Mouse (Mus musculus) C2C12 (cell line): ENCODE results near the gene Capn9. TPM values are rescaled to one million over a fixed set of nuclear protein-coding genes. Genes with fewer than 3 reads are reported as not detected.

Experiments
- H3K27me3 ChIP-seq: one replicate; pipeline ENCODE4 v1.6.1; 2011; ENCODE audit not compliant: control insufficient read depth, insufficient read depth, insufficient read length
- H3K36me3 ChIP-seq: one replicate; pipeline ENCODE4 v1.6.1; 2011; ENCODE audit not compliant: control insufficient read depth, insufficient read depth
- H3K4me3 ChIP-seq: one replicate; pipeline ENCODE4 v1.5.1; 2011; ENCODE audit warnings: mild to moderate bottlenecking, control low read depth; ENCODE audit not compliant: poor library complexity, insufficient read depth, severe bottlenecking
- H3K79me2 ChIP-seq: one replicate; pipeline ENCODE4 v1.6.1; 2011; ENCODE audit not compliant: control insufficient read depth, insufficient read depth
- H3K79me3 ChIP-seq: one replicate; pipeline ENCODE4 v1.6.1; 2011; ENCODE audit warnings: low read depth, control low read depth
- H3ac ChIP-seq: one replicate; pipeline ENCODE3; 2011; ENCODE audit warnings: low read depth; ENCODE audit not compliant: control insufficient read depth, insufficient read length
- CEBPB ChIP-seq: IDR thresholded peaks from one replicate; pipeline ENCODE4 v1.6.1; 2011; ENCODE audit warnings: low read depth, mild to moderate bottlenecking, control low read depth, moderate library complexity
- CTCF ChIP-seq: IDR thresholded peaks from one replicate; pipeline ENCODE4 v1.5.1; 2011; ENCODE audit not compliant: control insufficient read depth, insufficient read depth, insufficient read length
- FOSL1 ChIP-seq: IDR thresholded peaks from one replicate; pipeline ENCODE4 v1.8.0; 2011; ENCODE audit warnings: mild to moderate bottlenecking, low read length; ENCODE audit not compliant: poor library complexity, insufficient read depth, severe bottlenecking
- MAX ChIP-seq: IDR thresholded peaks from one replicate; pipeline ENCODE4 v1.6.1; 2011; ENCODE audit warnings: mild to moderate bottlenecking, control low read depth
- MYOD1 ChIP-seq: IDR thresholded peaks from one replicate; pipeline ENCODE4 v1.6.1; 2011; ENCODE audit warnings: low read depth; ENCODE audit not compliant: control insufficient read depth, insufficient read length
- MYOG ChIP-seq: IDR thresholded peaks from one replicate; pipeline ENCODE4 v1.6.1; 2011; ENCODE audit not compliant: control insufficient read depth, insufficient read length; ENCODE audit errors: extremely low read depth
- USF1 ChIP-seq: IDR thresholded peaks from one replicate; pipeline ENCODE4 v1.6.1; 2011; ENCODE audit warnings: low read depth, mild to moderate bottlenecking, control low read depth, moderate library complexity
- polyA plus RNA-seq: library from polyadenylated mRNA; unstranded; fragments of >200 nt; fragmentation: generic; extraction: Trizol; gene quantifications from one replicate; pipeline ENCODE4 v1.2.1, GENCODE M21; 2012; ENCODE audit warnings: missing spikeins

Capn9 gene
- polyA plus RNA-seq, 1 experiment = not detected

- no peaks in the 10 kb centered on the region for H3K27me3 ChIP-seq
- H3K79me3 ChIP-seq = no peaks in the 10 kb centered on the region
- no peak overlapping the region for H3K4me3 ChIP-seq
- no peak overlapping the region for H3ac ChIP-seq
- no peak for TF ChIP-seq USF1
- TF ChIP-seq FOSL1 = no peak
- TF ChIP-seq MYOD1 = no peak
- no peak for TF ChIP-seq CTCF
- TF ChIP-seq MAX = no peak
- TF ChIP-seq MYOG = no peak
- TF ChIP-seq CEBPB = no peak
- no peaks in the 10 kb centered on the region for H3K79me2 ChIP-seq
- H3K36me3 ChIP-seq = peaks cover 42% of the 10 kb centered on the region
Observed at GRCm38 (mm10) chr8:124547269-124547668, 28.6 kb upstream of the Capn9 start.

- H3K4me3 ChIP-seq = no peak overlapping the region
- H3ac ChIP-seq = no peak overlapping the region
- H3K79me3 ChIP-seq = no peaks in the 10 kb centered on the region
- H3K79me2 ChIP-seq = no peaks in the 10 kb centered on the region
- no peaks in the 10 kb centered on the region for H3K27me3 ChIP-seq
- peaks cover 47% of the 10 kb centered on the region for H3K36me3 ChIP-seq
- TF ChIP-seq CTCF = no peak
Observed at GRCm38 (mm10) chr8:124548187-124548586, 27.7 kb upstream of the Capn9 start.

GRCm38 (mm10) chr8:124551011-124551661, 24.8 kb upstream of the Capn9 start:
- H3K79me2 ChIP-seq = no peaks in the 10 kb centered on the region
- H3ac ChIP-seq = no peak overlapping the region
- H3K4me3 ChIP-seq = no peak overlapping the region
- no peaks in the 10 kb centered on the region for H3K79me3 ChIP-seq
- peaks cover 42% of the 10 kb centered on the region for H3K36me3 ChIP-seq
- no peaks in the 10 kb centered on the region for H3K27me3 ChIP-seq
- no peak for TF ChIP-seq MYOG
- TF ChIP-seq CTCF = no peak
- no peak for TF ChIP-seq MAX
- TF ChIP-seq CEBPB = no peak
- TF ChIP-seq MYOD1 = no peak
- TF ChIP-seq FOSL1 = no peak
- no peak for TF ChIP-seq USF1

- Histone ChIP-seq H3K79me3 (no peaks in the 10 kb centered on the region), H3K4me3 (no peak overlapping the region), H3K36me3 (peaks cover 23% of the 10 kb centered on the region), H3K79me2 (no peaks in the 10 kb centered on the region), H3ac (no peak overlapping the region), H3K27me3 (peaks cover 11% of the 10 kb centered on the region)
- TF ChIP-seq USF1 = no peak
- TF ChIP-seq MYOD1 = no peak
Observed at GRCm38 (mm10) chr8:124555113-124555750, 20.7 kb upstream of the Capn9 start.

GRCm38 (mm10) chr8:124556164-124556563, 19.7 kb upstream of the Capn9 start:
- peaks cover 16% of the 10 kb centered on the region for H3K36me3 ChIP-seq
- H3K4me3 ChIP-seq = no peak overlapping the region
- no peaks in the 10 kb centered on the region for H3K79me3 ChIP-seq
- H3ac ChIP-seq = no peak overlapping the region
- H3K79me2 ChIP-seq = no peaks in the 10 kb centered on the region
- TF ChIP-seq MYOG (no peak), MAX (no peak), CTCF (no peak)
- H3K27me3 ChIP-seq = peaks cover 20% of the 10 kb centered on the region

GRCm38 (mm10) chr8:124556658-124557057, 19.3 kb upstream of the Capn9 start:
- Histone ChIP-seq H3K27me3 (peaks cover 25% of the 10 kb centered on the region), H3K4me3 (no peak overlapping the region), H3K79me2 (no peaks in the 10 kb centered on the region), H3K36me3 (peaks cover 11% of the 10 kb centered on the region), H3K79me3 (no peaks in the 10 kb centered on the region), H3ac (no peak overlapping the region)
- no peak for TF ChIP-seq FOSL1
- TF ChIP-seq CTCF = no peak
- no peak for TF ChIP-seq MYOD1
- TF ChIP-seq MYOG = no peak
- TF ChIP-seq USF1 = no peak
- no peak for TF ChIP-seq MAX
- no peak for TF ChIP-seq CEBPB
